Mouse (Mus musculus): ENCODE results near the gene Canx.

DNA sequence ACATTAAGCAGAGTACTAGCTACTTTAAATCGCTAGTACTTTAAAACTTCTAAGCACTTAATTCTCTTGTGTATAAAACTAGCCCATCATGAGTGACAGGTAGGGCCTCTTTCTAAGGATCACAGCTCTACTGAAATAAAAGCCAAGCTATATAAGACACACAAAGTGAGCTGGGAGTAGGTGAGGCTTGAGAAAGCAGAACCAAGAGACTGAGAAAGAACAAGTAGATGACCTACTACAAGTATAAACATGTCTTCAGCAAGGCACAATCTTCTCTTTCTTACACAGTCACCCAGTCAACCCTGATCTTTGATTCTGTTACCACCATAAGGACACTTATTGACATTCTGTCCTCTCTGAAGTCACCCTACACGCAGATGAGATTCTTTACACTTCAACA, 12.7 kb downstream of the Canx start:
- TF ChIP-seq EP300 (optimal IDR thresholded peaks at IDR 0.05) (no peak), CTCF (IDR thresholded peaks at IDR 0.05; ENCODE audit: low read depth) (no peak)

Data from stomach, postnatal 0 days (tissue).